Mouse (Mus musculus) left cerebral cortex, postnatal 25 days (tissue): ENCODE measurements around the gene 5830473C10Rik. TPM values are rescaled to one million over a fixed set of nuclear protein-coding genes. Genes with fewer than 3 reads are reported as not detected.
"Not testable (repeated sequence)": the region's sequence is repeated elsewhere in the genome, so short reads cannot be mapped to it uniquely, and the experiment has no call there.

Source experiments
- DNase-seq, 2 experiments: peaks; one replicate each; pipeline ENCODE4 v3.0.0; 2022; ENCODE audit warnings: low spot score in 2 of 2, mixed read lengths in 1 of 2
- intact Hi-C: fragments of 180-260 bp; cut with DNase I; formaldehyde crosslinking; loops from one replicate; pipeline ENCODE4 v1.15.1; 2025
- total RNA-seq, 2 experiments: library from RNA; stranded (reverse); gene quantifications; 2 replicates each; pipeline ENCODE4 v1.2.3; 2021

Gene 5830473C10Rik
- total RNA-seq, 2 experiments from 2014 or later: 0.37 TPM; not detected in 1

DNA sequence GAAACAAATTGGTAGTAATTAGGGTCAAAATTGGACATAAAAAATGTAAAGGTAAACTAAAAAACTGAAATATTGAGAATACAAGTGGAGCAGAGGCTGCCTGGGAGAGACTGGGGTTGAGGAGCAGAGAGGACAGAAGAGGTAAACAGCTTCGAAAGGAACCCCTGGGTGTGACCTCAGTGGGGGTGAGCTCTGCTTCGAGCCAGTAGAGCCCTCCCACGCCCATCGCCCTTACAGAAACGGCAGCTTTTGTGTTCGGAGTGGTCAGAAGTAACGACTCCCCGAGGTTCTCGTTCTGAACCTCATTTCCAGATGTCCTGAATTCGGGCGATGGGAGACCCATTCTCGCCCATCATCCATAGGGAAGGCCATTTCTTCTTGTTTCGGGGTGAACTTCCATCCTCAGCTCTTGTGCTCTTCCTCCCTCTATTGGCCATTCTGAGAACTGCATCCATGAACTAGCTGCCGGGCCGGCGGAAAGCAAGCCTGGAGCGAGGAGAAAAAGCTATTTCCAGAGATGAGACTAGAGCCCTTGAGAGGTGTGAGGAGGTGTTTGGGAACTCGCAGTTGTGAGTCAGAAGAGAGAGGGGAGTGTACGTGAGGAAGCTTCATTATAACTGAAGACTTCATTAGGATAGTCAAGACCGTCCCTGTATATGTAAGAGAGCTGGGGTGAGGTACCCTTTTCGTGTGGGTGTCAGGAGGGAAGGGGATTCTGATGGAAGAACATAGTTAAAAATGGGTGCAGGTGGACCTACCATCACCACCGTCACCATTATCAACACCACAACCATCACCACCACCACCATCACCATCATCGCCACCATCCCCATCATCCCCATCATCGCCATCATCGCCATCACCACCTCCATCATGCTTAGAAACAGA lies 28.0 kb downstream of the 5830473C10Rik start:
- intact Hi-C loops: loop anchor here (2.0 to 5.0 kb wide), 2 partner anchors 87 to 184 kb away; no protein-coding TSS in a partner anchor
- DNase-seq: peak; percentile 89 to 96

DNA sequence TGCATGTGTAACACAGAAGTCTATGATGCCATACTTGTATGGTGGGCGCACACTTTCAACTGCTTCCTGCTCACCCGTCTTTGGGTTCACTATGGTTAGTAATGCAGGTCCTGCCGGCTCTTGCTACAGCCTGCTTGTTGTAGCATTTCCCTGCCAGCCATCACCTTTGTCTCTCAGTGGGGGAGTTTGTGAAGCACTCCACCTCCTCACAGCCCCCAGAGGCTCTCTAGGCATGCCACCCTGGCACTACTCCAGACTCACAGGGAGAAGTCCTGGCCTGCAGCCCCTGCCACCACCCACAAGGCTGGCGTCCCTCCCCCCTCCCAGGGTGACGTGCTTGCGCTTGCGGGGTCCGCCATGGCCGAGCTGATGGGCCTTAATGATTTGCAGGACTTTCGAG lies 29.8 kb downstream of the 5830473C10Rik start:
- no peak for DNase-seq
- intact Hi-C loops: no loop called here

DNA sequence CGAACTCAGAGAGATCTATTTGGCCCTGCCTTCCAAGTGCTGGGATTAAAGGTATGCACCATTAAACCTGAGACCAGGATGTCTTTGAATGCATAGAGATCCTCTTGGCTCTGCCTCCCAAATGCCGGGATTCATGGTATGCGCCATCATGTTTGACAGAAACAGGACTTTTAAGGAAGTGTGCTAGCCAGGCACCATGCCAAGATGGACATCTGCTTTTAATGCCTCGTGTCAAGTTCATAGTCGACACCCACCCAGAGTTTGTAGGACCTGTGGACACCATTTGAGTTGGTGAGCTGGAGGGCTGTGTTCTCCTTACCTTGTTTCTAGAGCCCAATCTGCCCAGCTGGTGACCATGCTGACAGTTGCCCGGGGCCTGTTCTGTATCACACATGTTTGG lies 31.0 kb downstream of the 5830473C10Rik start:
- intact Hi-C loops: no loop called here
- no peak for DNase-seq

DNA sequence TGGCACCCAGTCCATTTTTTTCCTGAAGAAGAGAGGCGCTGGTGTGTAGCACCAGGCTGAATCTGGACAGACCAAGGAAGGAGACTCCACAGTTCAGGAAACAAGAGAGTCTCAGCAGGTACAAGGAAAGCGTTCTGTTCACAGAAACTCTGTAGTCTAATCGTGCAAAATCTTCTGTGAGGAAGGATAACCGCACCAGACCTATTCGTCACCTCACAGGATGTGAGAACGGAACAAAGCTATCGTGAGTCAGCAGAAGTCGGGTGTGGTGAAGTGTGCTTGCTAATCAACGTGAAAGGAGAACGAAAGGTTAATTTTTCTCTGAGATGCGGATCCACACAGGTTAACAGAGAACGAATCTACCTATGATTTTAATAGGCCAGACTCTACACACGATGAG lies 34.0 kb downstream of the 5830473C10Rik start:
- no peak for DNase-seq
- intact Hi-C loops: no loop called here

DNA sequence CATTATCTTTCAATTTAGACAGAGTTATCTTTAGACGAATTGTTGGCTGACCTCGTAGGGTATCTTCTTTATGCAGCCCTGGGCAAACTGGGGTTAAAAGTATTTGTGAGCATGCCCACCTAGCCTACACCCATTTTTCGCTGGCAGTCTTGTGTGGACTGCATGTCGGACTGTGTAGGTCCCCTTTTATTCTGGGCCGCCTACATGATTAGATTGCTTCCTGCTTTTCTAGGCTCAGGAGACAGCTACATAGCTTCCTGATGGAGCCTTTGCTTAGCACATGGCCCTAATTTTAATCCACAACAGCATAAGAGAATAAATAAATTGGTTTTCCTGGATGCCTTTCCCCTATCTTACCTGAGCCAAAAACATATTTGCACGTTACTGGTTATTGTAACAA lies 35.2 kb downstream of the 5830473C10Rik start:
- intact Hi-C loops: no loop called here

DNA sequence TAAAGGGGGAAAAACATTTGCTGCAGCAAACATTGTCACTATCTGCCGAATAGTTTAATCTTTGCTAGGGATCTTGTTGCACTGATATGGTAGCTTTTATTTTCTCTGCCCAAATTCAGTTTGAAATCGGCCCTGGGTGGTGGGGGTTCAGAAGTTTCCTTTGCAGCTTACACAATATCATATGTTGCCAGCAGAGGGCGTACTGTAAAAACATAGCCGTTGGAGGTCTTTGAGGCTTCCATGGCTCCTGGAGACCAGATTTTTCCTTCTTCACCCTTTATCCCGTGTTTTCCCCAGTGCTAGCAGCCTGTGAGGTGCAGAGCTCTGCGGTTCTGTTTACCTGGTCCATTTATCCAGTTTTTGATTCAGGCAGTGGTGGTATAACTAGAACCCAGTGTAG lies 40.6 kb downstream of the 5830473C10Rik start:
- intact Hi-C loops: loop anchor here (1.0 to 5.0 kb wide), 2 partner anchors 51 to 306 kb away; no protein-coding TSS in a partner anchor
- peak; percentile 60 to 63 for DNase-seq

More for the DNA sequence above, 35.2 kb downstream of the 5830473C10Rik start:
- no peak for DNase-seq

DNA sequence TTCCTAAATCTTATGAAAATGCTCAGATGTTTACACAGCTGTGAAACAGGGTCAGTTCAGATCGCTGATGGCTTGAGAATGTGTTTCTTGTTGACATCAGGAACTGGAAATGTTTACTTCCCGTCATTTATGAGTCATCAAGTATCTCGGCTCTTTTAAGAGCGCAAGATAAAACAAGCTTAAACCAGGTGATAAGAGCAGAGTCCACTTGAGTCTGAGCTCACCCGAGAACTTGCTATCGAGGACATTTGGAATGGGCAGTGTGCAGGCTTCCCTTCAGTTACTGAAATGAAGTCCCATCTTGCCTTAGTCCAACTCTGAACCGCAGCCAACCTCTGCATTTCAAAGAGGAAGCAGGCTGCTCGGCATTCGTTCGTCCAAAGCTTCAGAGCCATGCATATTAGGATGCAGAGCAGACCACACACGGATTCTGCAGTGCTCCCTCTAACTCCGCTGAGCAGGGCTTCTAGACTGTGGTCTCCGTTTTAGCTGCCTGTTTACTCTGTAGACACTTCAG lies 42.6 kb downstream of the 5830473C10Rik start:
- intact Hi-C loops: loop anchor here (5.0 kb wide), 1 partner anchor 304 kb away; no protein-coding TSS in a partner anchor
- DNase-seq: peak in 1 of 2 experiments; percentile 24

DNA sequence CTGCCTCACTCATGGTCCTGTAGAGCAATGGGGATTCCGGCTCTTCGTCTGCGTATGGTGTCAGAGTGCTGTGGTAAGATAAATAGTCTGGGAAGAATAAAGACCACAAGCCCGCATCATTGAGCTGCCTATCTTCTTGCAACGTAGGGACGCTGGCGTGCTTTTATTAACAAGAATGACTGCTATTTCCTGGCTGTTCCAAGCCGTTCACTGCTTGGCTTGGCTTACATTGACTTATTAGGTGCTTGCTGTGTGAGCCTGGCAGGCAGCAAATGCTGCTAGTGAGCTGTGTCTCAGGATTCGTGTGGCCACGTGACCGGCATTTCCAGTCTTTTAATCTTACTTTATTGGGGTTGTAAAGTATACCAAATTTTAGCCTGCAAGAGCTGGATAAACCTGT lies 48.0 kb downstream of the 5830473C10Rik start:
- intact Hi-C loops: no loop called here

DNA sequence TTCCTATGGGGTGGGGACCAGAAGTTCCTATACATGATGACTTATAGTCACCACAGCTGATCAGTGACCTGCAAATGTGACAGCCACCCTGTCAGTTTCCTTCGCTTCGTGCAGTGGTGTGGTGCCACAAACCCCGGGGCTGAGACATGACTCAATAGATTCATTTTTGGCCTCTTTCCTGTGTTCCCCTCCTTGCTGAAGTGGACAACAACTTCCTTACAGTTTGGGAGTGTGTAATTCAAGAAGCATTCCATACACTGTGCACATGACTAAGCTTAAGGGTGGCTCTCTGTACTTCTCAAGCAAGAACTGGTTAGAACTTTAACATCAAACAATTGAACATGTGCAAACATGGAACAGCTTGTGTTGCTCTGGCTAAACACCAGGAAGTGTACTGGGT lies 50.5 kb downstream of the 5830473C10Rik start:
- intact Hi-C loops: no loop called here

More for the DNA sequence above, 48.0 kb downstream of the 5830473C10Rik start:
- DNase-seq: no peak

DNA sequence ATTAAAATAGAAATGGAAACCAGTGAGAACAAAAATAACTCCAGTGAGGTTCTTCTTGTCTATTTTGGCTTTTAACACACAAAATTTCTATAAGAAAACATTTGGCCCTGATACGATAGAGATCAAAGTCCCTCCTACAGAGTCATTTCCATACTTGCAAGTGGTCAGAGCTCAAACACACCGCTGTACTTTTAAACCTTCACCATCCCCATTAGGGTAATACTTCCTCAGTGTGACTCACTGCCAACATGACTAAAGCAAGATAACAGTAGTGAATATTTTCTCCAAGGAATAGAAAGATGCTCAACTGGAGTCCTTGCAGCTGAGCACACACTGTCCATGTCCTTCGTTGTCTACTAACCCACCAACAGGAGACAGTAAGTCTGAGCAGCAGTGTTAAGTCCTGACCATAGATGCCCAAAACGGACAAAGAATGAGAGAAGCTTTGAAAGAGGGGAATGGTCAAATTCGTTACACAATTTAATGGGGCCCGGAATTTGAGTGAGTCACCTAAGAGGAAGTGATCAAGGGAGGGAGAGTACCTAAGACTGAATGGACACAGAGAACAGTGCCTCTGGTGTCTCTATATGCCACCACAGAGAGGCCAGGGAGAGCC lies 51.2 kb downstream of the 5830473C10Rik start:
- intact Hi-C loops: no loop called here
- DNase-seq: no peak

More for the DNA sequence above, 50.5 kb downstream of the 5830473C10Rik start:
- no peak for DNase-seq

DNA sequence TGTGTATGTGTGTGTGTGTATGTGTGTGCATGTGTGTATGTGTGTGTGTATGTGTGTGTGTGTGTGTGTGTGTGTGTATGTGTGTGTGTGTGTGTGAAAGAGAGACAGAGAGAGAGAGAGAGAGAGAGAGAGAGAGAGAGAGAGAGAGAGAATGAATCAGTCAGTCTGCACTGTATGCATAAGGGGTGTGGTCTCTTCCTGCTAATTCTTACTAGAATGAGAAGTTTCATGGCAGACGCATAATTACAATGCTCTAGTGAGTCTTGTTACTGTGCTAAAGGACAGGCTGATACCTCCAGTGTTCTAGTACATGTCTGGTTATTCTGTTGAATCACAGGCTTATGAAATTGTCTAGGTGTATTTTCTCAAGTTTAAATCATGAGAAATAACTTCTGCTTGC lies 51.8 kb downstream of the 5830473C10Rik start:
- DNase-seq, intact Hi-C loops: not testable (repeated sequence)

DNA sequence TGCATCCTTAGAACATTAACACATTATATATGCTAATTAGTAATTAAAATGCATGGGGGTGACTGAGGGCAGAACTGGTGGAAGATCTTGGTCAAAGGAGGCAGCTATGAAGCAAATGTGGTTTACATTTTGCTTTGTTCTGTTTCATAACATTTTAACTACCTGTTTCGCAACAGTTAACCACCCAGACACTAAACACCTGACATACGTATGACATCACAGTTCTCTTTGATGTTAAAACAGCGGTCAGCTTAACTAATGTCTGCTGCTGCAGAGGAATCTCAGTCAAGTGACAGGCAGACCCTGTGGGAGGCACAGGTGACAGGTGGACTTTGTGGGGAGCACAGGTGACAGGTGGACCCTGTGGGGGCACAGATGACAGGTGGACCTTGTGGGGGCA lies 57.0 kb downstream of the 5830473C10Rik start:
- intact Hi-C loops: no loop called here

DNA sequence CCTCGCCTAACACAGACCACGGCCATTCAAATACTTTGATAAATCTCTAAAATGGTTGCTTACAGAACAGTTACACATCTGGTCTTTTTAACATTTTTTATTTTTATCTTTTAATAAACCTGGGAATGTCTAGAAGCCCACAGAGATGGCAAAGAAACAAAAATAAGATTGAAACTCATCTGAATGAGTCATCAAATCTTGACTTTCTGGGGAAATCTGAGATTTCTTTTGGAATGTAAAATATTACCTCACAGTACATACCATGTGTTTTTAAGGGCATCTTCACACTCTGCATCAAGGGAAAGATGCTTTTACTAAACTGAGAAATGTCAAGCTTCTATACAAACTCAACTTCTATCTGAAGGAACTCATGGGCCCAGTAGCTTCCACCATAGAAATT lies 60.4 kb downstream of the 5830473C10Rik start:
- DNase-seq: no peak
- intact Hi-C loops: no loop called here

More for the DNA sequence above, 57.0 kb downstream of the 5830473C10Rik start:
- DNase-seq: no peak

DNA sequence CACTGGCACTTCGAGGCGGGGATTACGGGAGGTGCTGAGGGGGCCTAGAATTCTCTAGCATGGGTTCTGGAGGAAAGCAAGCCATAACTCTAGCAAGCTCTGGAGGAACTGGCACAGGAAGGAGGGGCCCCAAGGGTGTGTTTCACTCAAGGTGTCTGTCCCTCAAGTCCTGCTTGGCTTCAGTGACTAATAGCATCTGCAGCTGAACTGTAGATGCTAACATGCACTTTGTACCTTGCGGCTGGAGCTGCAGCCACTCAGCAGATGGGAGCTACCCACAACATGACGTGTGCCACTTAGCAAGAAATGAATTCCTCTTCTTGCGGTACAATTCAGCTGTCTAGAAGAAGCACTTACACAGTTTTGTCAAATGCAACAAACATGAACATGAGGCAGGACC lies 60.8 kb downstream of the 5830473C10Rik start:
- intact Hi-C loops: no loop called here
- DNase-seq: peak in 1 of 2 experiments; percentile 44

DNA sequence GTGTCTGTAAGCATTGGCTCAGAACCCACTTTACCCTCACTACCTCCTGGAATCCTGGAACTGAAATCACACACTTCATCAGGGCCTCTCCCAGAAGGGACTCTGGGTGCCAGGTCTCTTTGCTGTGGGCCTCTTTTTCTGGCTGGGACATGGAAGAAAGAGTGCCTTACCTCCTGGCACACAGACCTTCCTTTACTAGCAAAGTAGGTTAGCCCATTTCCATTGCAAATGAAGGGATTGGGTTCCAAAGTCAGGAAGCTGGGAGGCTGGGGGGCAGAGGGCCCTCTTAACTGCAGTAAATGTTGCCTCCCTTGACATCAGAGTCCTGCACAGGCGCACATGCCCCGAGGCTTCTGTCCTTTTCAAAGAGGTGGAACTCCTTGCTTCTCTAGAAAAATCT lies 62.3 kb downstream of the 5830473C10Rik start:
- DNase-seq: peak in 1 of 2 experiments; percentile 33
- intact Hi-C loops: no loop called here

DNA sequence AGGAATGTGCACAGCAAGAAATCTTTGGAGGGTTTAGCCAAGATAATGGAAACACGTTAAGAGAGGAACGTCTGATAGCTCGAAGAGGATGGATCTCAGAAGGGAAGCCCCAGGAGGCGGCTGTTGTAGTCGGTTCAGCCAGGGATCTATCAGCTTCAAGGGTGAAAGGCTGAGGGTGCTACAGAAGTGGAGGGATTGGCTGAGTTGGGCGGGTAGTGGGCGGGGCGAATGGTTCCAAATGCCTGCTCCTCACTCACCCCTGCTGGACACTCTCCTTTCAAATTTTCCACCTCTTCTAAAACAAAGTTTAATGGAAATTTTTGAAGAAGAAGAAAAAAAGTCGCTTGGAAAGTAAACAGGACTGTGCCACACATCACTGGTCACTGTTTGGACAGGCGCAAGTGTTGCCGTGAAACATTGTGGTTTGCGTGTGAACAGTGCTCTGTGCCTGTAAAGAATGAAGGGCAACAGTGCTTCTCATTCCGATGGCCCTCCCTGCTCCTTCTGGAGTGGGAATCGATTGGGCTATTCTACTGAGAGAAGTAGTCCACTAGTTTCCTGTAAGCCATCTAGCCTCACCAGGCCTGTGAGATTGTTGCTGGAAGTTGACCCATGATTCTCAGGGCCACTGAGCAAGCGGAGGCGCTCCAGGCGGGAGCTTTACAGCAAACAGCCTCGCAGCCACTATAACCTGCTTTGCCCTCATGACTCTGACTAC lies 64.0 kb downstream of the 5830473C10Rik start:
- DNase-seq: no peak
- intact Hi-C loops: no loop called here

DNA sequence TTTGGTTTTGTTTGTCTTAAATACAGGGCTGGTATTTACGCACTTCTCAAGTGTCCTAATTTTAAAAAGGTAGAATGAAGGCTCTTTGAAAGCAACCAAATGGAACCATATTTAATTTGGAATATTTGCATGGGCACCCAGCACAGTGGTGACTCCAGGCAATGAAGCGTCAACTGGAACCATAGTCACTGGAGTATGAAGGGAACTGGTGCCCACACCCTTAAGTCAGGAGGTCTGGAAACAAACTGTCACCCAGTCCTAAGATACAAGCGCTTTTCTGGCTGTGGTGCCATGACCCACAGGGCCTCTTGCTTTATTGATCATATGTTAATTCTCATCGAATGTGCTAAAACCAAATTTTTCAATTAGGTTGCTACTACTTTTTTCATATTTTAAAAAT lies 66.5 kb downstream of the 5830473C10Rik start:
- intact Hi-C loops: no loop called here
- no peak for DNase-seq

DNA sequence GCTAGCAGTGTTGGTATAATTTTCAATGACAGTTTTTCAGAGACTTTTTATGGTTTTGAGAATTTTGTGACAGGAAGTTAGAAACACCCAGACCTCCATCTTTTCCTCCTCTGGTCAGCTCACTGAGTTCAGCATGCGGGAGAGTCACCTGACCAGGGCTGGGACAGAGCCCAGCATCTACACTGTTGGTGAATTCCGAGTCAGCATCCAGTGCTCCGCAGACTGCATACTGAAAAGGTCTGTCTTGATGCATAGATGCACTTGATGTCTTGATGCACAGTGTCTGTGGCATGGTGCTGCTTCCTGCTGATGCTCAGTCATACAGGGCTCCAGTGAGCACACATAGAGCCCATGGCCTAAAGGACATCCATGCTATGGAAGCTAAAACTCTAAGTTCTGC lies 67.1 kb downstream of the 5830473C10Rik start:
- no peak for DNase-seq
- intact Hi-C loops: no loop called here

DNA sequence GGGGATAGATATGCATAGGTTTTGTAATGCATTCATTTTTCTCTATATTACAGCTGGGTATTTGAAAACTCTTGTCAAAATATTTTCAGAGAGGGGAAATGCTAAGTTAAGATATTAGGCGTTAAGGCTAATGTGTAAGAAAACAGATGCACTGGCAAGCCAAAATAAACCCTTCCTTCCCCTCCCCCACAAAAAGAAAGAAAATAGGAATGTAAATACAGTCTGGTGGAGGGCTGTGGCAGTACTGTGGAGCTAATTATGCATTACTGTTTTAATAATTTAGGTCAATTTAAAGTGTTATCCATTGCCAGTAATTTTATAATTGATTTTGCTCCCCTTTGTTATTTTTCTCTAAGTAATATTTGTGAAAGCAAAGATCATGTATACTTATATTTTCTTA lies 67.6 kb downstream of the 5830473C10Rik start:
- DNase-seq: no peak
- intact Hi-C loops: no loop called here

DNA sequence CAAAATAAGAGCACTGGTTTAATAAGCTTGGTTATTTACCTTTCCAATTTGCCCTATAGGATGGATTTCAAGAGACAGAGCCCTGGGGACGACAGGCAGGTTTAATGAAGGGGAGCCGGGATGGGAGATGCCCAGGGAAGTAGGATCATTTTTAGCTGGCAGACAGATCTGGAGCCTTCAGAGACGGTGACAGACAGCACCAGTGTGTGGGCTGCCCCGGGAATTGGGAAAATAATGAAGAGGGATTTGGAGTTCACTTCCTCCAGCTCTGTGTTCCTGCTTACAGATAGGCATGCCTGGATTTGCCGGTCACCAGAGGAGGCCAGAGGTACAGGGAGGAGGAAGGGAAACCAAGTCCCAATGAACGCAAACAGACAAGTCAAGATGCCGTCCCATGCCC lies 74.0 kb downstream of the 5830473C10Rik start:
- intact Hi-C loops: no loop called here

More for the DNA sequence above, 74.0 kb downstream of the 5830473C10Rik start:
- no peak for DNase-seq
